Mouse (Mus musculus) neural tube, embryonic 11.5 days (tissue): ENCODE results near the gene Fancc. TPM values are rescaled to one million over a fixed set of nuclear protein-coding genes. Genes with fewer than 3 reads are reported as not detected.
A peak's percentile ranks its signal among the peaks of the same experiment; 100 is the strongest.

ENCODE experiments used
- ATAC-seq: fragments of 200-750 bp; cut with Nextera tagmentation; 2 replicates; pipeline ENCODE4 v1.8.0; 2017; ENCODE audit warnings: moderate number of reproducible peaks, mild to moderate bottlenecking, moderate TSS enrichment, moderate library complexity; ENCODE audit not compliant: insufficient read depth, low FRiP score, low TSS enrichment
- DNase-seq: peaks from one replicate; pipeline ENCODE4 v3.0.0-alpha.2; 2015; ENCODE audit warnings: low spot score
- H3K27ac ChIP-seq: fragments of 300-500 bp; sonication (generic); 2 replicates; pipeline ENCODE4 v1.5.1; 2014; ENCODE audit warnings: low read depth, mild to moderate bottlenecking, low read length
- H3K27me3 ChIP-seq: fragments of 300-500 bp; sonication (generic); 2 replicates; pipeline ENCODE4 v1.6.1; 2014; ENCODE audit warnings: mild to moderate bottlenecking, low read length, mixed read lengths; ENCODE audit not compliant: control insufficient read depth, insufficient read depth
- H3K36me3 ChIP-seq: fragments of 300-500 bp; sonication (generic); 2 replicates; pipeline ENCODE4 v1.6.1; 2014; ENCODE audit warnings: mild to moderate bottlenecking, low read length, moderate library complexity, mixed read lengths; ENCODE audit not compliant: control insufficient read depth, insufficient read depth
- H3K4me1 ChIP-seq: fragments of 300-500 bp; sonication (generic); 2 replicates; pipeline ENCODE4 v1.6.1; 2014; ENCODE audit warnings: low read length, mixed read lengths; ENCODE audit not compliant: control insufficient read depth, insufficient read depth
- H3K4me2 ChIP-seq: fragments of 300-500 bp; sonication (generic); 2 replicates; pipeline ENCODE4 v1.6.1; 2014; ENCODE audit warnings: low read depth, mild to moderate bottlenecking, moderate library complexity
- H3K4me3 ChIP-seq: fragments of 300-500 bp; sonication (generic); 2 replicates; pipeline ENCODE4 v1.5.1; 2014; ENCODE audit warnings: low read depth, low read length
- H3K9ac ChIP-seq: fragments of 300-500 bp; sonication (generic); 2 replicates; pipeline ENCODE4 v1.6.1; 2014; ENCODE audit warnings: mild to moderate bottlenecking, low read length
- H3K9me3 ChIP-seq: fragments of 300-500 bp; sonication (generic); 2 replicates; pipeline ENCODE4 v1.6.1; 2016; ENCODE audit warnings: low read length; ENCODE audit not compliant: control insufficient read depth
- WGBS: fragments of 180-500 bp; shearing (Covaris S2); extraction: QIAGEN DNeasy Blood & Tissue Kit; methylation state at CpG from one replicate; pipeline ENCODE4 v1.1.7; 2014; 5-methylcytosine and 5-hydroxymethylcytosine counted together
- polyA plus RNA-seq: library from polyadenylated mRNA; unstranded; fragments of >200 nt; fragmentation: Nextera tagmentation; extraction: Ambion mirVana; gene quantifications from 2 replicates; pipeline ENCODE4 v1.2.1, GENCODE M21; 2014

The Fancc gene
- polyA plus RNA-seq, 1 experiment from 2014 or later, result 22.2 TPM

DNA sequence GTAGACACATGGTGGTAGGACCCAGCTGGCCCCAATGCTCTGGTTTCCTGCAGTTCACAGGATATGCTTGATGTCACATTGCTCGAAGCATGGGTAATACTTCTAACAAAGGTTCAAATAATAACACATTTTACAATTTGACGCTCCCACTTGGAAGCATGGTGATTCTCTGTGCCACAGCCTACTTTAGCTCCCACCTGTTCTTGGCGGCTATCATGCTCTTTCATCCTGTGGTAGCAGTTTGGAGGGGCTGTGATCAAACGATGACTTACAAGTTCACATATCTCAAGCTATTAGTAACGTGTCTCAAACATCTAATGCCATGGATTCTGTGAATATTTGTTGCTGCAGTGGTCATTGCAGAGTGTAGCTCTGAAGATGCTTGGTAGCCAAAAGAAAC is 219.8 kb downstream of the Fancc start:
- DNase-seq (no peak), ATAC-seq (no peak)
- no peak overlapping the region for H3K4me3 ChIP-seq
- no peak overlapping the region for H3K27ac ChIP-seq
- no peaks in the 10 kb centered on the region for H3K27me3 ChIP-seq
- no peak overlapping the region for H3K4me2 ChIP-seq
- H3K9me3 ChIP-seq, result no peaks in the 10 kb centered on the region
- 64% methylated on average over 5 of the region's 5 CpGs for WGBS
- peaks cover 28% of the 10 kb centered on the region for H3K4me1 ChIP-seq
- H3K36me3 ChIP-seq, result no peaks in the 10 kb centered on the region
- no peak overlapping the region for H3K9ac ChIP-seq

DNA sequence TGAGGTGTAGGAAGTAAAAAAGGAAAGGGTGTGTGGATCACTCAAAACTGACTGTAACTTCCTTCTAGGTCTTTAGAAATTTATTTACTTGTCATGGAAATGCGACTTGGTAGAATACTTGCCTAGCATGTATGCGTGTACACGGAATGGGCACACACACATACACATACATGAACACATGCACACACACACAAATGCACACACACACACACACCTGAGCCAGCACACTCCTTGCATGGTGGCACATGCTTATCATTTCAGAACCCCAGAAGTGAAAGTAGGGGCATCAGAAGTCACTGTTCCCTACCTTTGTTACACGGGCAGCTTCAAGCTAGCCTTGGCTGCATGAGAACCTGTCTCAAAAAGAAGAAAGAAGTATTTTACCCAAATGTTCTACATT is 220.7 kb downstream of the Fancc start:
- ATAC-seq (no peak), DNase-seq (no peak)
- Histone ChIP-seq H3K36me3 (no peaks in the 10 kb centered on the region), H3K27me3 (no peaks in the 10 kb centered on the region), H3K27ac (no peak overlapping the region), H3K9ac (no peak overlapping the region), H3K4me3 (no peak overlapping the region), H3K9me3 (no peaks in the 10 kb centered on the region), H3K4me1 (peaks cover 31% of the 10 kb centered on the region), H3K4me2 (no peak overlapping the region)
- 93% methylated on average over 4 of the region's 4 CpGs for WGBS

DNA sequence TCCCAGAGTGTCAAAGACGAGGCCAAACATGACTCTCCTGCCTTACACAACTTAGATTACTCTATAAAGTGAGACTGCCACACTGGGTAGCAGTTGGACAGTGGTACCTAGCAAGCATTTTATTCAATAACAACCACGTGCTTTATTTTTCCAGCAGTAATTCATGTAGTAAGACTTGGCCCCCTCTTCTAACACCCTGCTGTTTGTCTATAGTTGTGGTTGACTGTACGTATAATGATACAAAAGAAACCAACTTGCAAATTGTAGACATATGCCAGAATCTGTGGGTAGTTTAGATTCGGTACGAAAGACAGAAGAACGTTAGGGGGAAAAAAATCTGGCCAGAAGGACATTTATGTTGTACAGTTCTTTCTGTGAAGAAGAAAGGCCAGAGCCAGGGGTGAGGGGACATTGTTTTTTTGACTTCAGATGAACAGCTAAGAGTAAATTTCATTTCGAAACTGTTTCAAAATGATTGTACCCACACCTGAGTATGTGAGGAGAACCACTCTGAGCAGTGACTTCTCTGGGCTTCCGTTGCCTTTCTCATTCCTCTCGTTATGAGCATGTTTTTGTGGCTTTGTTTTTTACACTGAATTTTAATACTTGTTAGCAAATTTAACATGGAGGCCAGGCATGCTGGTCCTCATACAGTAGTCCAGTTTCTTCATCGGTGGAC is 222.5 kb downstream of the Fancc start:
- peaks cover 26% of the 10 kb centered on the region for H3K4me1 ChIP-seq
- no peak for DNase-seq
- no peaks in the 10 kb centered on the region for H3K36me3 ChIP-seq
- no peak overlapping the region for H3K27ac ChIP-seq
- no peak for ATAC-seq
- no peak overlapping the region for H3K9ac ChIP-seq
- WGBS, result 74% methylated on average over 10 of the region's 10 CpGs
- H3K9me3 ChIP-seq, result no peaks in the 10 kb centered on the region
- H3K4me3 ChIP-seq, result 0 out of 2 replicates have a peak overlapping the region, but pooled peaks have one; percentile 17
- H3K4me2 ChIP-seq, result peak overlapping the region; percentile 31
- peaks cover 4% of the 10 kb centered on the region; the same call in 1 of the 2 replicates for H3K27me3 ChIP-seq

DNA sequence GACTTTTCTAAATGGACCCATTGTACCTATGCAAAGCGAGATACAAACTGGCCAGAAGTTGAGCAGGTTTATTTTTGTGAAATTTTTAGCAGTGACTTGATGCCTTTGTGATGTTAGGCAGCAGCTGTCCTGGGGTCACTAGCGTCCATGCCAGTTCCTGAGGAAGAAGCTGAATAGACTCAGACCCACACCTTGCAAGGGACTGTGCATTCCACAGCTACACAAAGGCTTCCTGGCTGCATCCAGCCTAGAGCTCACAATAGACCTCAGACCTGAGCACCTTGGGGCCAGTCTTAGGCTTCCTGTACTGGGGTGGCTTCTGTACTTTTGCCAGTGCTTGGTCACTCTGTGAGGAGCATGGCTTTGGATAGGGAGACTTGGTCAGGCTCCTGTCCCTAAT is 223.2 kb downstream of the Fancc start:
- Histone ChIP-seq H3K36me3 (no peaks in the 10 kb centered on the region), H3K27me3 (peaks cover 4% of the 10 kb centered on the region; the same call in 1 of the 2 replicates), H3K9ac (no peak overlapping the region), H3K4me3 (peak overlapping the region; percentile 17), H3K4me1 (peaks cover 18% of the 10 kb centered on the region), H3K4me2 (peak overlapping the region; percentile 31), H3K27ac (no peak overlapping the region), H3K9me3 (no peaks in the 10 kb centered on the region)
- WGBS, result 33% methylated on average over 2 of the region's 2 CpGs
- DNase-seq (no peak), ATAC-seq (no peak)

DNA sequence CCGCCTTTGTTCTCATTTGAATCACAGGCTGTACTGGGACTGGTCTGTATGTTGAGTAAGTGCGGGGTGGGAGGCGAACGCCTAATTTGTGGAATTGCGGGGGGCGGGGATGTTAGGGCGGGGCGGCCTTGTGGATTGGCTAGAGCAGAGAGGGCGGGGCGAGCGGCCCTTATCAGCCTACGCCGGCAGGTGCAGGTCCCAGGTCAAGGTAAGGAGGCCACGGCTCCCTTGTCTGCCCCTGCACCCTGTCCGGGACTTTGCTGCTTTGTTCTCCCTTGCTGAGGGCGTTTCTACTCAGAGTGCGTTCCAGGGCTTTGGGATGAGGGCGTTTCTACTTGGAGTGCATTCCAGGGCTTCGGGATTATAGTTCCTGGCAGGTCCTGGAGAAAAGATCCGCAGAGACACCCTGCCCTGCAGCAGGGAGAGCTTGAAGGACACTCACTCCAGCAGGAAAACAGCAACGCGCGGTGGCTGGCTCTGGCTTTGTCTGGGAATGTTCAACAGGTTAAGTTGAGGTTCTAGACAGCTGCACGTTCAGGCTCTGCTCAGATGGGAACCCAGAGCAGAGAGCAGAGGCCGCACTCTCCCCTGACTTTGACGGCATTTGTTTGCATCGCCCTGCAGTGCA is 224.4 kb downstream of the Fancc start:
- 0 out of 2 replicates have a peak overlapping the region, but pooled peaks have one; percentile 37 for H3K27ac ChIP-seq
- peak overlapping the region; percentile 46 for H3K9ac ChIP-seq
- ATAC-seq (peak; percentile 71), DNase-seq (peak; percentile 74)
- peaks cover 4% of the 10 kb centered on the region; the same call in 1 of the 2 replicates for H3K27me3 ChIP-seq
- WGBS, result under 1% methylated on average over 27 of the region's 27 CpGs
- H3K36me3 ChIP-seq, result no peaks in the 10 kb centered on the region
- peaks cover 9% of the 10 kb centered on the region for H3K4me1 ChIP-seq
- peak overlapping the region; percentile 69 for H3K4me2 ChIP-seq
- peak overlapping the region; percentile 41 for H3K4me3 ChIP-seq
- no peaks in the 10 kb centered on the region for H3K9me3 ChIP-seq

DNA sequence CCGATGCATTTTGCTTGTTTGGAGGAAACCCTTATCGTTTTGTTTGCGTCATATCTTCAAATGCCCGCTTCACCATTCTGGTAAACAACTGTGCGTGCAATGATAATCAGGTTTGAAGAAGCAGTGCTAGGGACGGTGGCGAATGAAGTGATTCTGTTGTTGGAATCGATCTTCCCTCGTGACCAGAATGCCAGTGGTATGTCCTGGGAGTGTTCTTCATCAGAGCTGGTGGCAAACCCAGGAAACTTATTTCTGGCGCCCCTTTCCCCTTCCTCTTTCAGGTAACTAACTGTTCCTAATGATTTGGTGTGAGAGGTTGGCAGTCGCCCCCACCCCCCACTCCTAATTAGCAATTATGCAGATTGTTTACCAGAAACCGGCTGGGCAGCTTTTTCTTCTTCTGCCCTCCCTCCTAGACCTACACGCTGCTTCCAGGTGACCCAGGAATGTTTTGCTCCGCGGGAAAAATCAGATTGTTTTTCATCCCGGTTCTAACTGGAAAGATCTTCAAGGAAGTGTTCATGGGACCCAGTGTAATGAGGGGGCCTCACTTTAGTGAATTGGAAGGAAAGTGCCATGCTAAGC is 225.0 kb downstream of the Fancc start:
- 7% methylated on average over 16 of the region's 16 CpGs for WGBS
- Histone ChIP-seq H3K4me3 (peak overlapping the region; percentile 41), H3K4me2 (peak overlapping the region; percentile 69), H3K36me3 (no peaks in the 10 kb centered on the region), H3K9me3 (no peaks in the 10 kb centered on the region), H3K4me1 (peaks cover 9% of the 10 kb centered on the region), H3K27me3 (peaks cover 4% of the 10 kb centered on the region; the same call in 1 of the 2 replicates), H3K27ac (no peak overlapping the region), H3K9ac (peak overlapping the region; percentile 46)
- peak; percentile 22 for DNase-seq
- ATAC-seq, result peak; percentile 56

DNA sequence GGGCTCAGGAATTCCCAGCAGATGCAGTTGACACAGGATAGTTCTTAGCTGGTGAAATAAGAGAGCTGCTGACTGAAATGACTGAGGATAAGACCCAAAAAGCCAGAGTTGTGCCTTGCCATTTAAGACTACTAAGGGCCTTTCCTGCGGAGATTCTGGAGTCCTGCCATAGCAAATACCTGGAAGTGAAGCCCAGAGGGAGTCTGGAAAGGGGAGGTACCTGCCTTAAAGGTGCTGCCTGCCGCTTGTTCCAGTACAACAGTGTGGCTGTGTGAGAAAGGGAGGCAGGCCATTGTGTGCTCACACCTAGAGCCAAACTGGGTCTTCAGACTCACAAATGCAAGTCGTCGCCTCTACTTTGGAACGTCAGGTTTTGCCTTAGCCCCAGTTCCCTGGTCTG is 226.9 kb downstream of the Fancc start:
- no peak overlapping the region for H3K4me2 ChIP-seq
- no peaks in the 10 kb centered on the region for H3K9me3 ChIP-seq
- DNase-seq, result no peak
- no peaks in the 10 kb centered on the region for H3K36me3 ChIP-seq
- peaks cover 4% of the 10 kb centered on the region; the same call in 1 of the 2 replicates for H3K27me3 ChIP-seq
- no peak overlapping the region for H3K9ac ChIP-seq
- ATAC-seq, result no peak
- WGBS, result 36% methylated on average over 5 of the region's 5 CpGs
- no peak overlapping the region for H3K27ac ChIP-seq
- peaks cover 9% of the 10 kb centered on the region for H3K4me1 ChIP-seq
- no peak overlapping the region for H3K4me3 ChIP-seq

DNA sequence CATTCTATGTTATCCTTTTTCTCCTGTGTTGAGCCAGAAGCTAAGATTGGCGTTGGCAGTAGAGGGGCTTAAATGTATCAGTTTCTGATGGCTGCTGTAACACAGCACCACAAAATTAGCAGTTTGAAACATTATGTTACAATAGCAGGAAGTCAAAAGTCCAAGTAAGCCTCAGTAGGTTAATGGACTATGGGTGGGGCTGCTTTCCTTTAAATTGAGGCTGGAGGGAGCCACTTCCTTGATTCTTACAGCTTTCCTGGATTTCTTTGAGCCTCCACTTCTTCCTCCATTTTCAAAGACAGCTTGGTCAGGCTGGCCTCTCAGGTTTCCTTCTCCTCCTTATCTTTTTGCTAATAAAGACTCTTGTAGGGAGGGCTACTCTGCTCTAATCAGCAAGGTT is 228.3 kb downstream of the Fancc start:
- H3K4me3 ChIP-seq, result no peak overlapping the region
- H3K9ac ChIP-seq, result no peak overlapping the region
- 83% methylated on average over 1 of the region's 1 CpGs for whole genome bisulfite sequencing
- no peak overlapping the region for H3K27ac ChIP-seq
- no peaks in the 10 kb centered on the region for H3K9me3 ChIP-seq
- H3K4me2 ChIP-seq, result no peak overlapping the region
- H3K36me3 ChIP-seq, result no peaks in the 10 kb centered on the region
- DNase-seq, result no peak
- H3K27me3 ChIP-seq, result peaks cover 4% of the 10 kb centered on the region; the same call in 1 of the 2 replicates
- ATAC-seq, result no peak
- H3K4me1 ChIP-seq, result peaks cover 9% of the 10 kb centered on the region
